Mouse (Mus musculus) testis, postnatal 14 days (tissue): ENCODE results near the gene Acsf3.

ENCODE experiments used
- DNase-seq: peaks from one replicate; pipeline ENCODE4 v3.0.0; 2021; ENCODE audit warnings: low spot score

The Acsf3 gene

GRCm38 (mm10) chr8:122761109-122761508, 14.2 kb upstream of the Acsf3 start:
- DNase-seq: no peak

- DNase-seq: no peak
These were observed 12.5 kb upstream of the Acsf3 start for GRCm38 (mm10) chr8:122762731-122763266.

GRCm38 (mm10) chr8:122763267-122763738, 12.0 kb upstream of the Acsf3 start:
- DNase-seq: no peak

DNA sequence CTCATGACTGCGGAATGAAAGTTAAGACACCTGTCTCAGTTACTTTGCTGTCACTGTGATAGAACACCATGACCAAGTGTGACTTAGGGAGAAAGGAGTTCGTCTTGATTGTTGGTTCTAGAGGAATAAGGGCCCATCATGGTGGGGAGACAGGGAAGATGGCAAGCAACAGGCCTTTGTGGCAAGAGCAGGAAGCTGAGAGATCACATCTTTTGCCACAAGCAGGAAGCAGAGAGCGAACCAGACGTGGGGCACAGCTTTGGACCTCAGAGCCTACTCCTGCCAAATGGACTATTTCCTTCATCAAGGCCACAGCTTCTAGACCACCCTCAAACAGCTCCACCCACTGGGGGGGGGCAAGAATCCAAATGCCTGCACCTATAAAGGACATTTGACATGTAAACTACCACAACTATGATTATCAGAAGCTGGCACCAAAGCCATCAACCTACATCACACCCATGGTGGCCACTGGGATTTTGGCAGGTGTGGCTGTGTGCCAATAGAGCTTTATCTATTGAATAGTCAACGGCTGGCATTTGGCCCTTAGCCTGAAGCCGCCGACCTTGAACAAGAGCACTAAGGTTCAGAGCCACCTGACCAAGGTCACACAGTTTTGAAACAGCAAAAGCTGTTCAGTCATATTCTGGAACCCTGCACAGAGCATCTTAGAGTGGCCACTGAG, 10.4 kb upstream of the Acsf3 start:
- no peak for DNase-seq

DNA sequence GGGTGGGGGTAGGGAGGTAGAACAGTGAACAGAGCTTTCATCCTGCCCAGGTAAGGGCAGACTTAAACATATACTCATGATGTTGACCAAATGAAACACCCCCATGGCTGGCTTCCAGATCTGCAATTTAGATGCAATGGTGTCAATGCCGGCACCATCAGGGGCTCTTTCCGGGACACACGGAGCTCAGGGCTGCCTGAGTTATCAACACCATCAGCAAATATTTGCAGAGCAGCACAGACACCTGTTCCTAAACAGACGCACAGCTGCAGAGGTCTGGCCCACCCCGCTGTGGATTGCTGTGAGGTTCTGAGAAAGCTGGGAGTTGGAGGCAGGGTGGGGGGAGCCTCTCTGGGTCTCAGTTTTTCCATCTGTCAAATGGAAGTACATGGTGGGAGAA, 9.1 kb upstream of the Acsf3 start:
- no peak for DNase-seq

- no peak for DNase-seq
These were observed 8.6 kb upstream of the Acsf3 start for GRCm38 (mm10) chr8:122766647-122767200.

GRCm38 (mm10) chr8:122767229-122767628, 8.1 kb upstream of the Acsf3 start:
- DNase-seq: no peak

DNA sequence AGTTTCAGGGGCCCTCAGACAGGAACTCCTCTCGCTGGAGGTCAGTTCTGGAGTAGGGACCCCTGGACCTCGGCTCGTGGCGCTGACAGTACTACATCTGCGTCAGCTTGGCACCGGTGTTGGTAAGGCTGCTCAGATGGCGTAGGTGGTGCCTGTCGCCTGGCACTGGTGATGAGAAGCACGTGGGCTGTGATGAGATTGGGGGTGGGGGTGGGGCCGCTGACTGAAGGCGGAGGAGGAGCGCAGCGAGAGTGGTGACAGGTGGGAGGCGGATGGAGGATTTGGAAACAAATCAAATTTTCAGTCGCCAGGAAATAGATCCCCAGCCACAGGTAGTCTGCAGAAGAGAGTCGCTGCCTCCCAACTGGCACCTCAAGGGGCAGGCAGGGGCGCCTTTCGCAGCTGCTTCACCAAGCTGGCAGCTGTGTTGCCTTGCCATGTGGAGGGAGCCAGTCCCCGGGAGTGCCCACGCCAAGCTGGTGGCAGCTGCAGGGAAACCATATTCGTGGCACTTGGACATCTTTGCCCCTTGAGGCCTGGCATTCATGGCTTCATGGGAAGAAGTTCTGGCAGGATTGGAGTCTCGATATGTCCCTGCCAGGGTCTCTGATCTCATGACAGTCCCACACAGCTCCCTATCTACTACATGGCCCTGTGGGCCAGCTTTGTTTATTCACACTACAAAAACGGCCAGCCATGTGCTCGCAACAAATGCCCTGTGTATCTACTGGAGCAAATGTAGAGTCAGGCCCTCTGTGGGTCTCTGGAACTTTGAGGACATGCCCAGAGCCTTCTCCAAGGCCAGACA, 5.8 kb upstream of the Acsf3 start:
- DNase-seq: no peak

- DNase-seq: no peak
These were observed 2.7 kb upstream of the Acsf3 start for GRCm38 (mm10) chr8:122772431-122773060.

DNA sequence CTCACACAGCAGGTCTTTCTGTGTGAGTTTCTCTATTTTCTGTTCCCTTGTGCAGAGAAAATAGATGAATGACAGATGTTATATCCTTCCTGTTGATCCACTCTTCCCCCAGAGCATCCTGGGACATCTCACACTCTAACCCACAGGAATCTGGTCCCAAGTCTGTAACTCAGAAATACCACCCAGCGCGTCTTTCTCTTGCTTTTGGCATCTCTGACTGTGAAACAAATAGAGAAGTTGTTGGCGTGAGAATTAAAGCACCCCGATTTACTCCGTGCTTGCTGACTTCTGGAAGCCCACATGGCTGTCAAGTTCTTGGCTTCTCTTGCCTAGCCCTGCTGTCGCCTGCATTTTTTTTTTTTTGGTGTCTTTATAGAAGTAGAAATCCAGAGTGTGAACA, 2.4 kb downstream of the Acsf3 start:
- DNase-seq: no peak

DNA sequence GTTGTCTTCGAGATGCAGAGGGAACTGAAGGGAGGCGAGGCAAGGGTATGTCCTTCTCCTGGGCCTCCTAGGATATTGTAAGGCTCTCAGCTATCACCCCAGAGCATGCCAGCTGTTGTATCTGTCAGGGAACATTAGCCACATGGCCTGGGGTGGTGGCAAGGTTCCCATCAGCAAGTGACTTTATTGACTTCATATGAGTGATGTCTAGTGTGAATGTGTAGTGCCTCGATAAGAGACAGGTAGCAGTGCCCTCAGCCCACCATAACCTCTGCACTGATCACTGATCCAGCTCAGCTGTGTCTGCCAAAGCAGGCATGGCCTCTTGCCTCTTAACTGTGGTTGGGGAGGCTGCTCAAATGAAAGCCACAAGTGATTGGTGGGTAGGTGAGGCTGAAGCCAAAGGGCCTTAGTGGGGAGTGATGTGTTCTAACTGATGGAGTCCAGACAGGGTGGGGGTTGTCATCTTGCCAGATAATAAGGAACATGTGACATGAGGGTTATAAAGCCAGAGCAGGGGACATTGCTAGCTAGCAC, 3.5 kb downstream of the Acsf3 start:
- DNase-seq: no peak

DNA sequence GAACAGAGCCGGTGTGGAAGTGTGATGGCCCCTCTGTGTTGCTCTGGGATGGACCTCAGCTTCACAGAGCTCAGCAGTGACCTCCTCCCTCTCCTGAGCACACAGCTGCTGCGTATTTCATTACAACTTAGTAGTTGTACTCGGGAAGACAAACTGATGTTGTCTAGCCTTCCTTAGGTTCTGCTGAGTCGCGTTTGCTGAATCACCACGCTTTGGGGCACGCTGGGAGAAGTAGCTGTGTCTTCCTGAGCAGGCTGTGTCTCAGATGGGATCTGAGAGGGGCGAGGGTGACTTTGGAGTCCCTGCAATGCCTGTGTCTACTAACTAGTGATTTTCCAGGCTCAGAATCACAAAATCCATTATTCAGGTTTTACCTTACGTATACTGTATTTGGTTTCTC, 4.0 kb downstream of the Acsf3 start:
- DNase-seq: no peak

GRCm38 (mm10) chr8:122784756-122785155, 9.5 kb downstream of the Acsf3 start:
- DNase-seq: no peak

DNA sequence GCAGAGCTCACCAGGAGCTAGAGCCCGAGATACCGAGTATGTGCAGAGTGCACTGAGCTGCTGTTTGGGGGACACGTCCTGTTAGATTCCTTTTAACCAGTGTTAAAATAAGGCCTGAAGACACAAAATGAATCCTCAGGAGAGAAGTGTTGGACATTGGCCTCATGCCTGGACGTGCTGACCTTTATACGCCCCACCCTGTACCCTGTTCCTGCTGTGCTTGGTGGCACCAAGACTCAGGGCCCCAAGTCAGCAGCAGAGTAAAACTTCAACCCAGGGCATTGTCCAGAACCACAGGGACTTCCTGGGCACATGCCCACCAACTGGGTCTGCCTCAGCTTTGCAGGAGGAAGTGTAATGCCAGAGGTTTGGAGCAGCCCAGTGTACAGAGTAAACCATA, 14.5 kb downstream of the Acsf3 start:
- DNase-seq: no peak

DNA sequence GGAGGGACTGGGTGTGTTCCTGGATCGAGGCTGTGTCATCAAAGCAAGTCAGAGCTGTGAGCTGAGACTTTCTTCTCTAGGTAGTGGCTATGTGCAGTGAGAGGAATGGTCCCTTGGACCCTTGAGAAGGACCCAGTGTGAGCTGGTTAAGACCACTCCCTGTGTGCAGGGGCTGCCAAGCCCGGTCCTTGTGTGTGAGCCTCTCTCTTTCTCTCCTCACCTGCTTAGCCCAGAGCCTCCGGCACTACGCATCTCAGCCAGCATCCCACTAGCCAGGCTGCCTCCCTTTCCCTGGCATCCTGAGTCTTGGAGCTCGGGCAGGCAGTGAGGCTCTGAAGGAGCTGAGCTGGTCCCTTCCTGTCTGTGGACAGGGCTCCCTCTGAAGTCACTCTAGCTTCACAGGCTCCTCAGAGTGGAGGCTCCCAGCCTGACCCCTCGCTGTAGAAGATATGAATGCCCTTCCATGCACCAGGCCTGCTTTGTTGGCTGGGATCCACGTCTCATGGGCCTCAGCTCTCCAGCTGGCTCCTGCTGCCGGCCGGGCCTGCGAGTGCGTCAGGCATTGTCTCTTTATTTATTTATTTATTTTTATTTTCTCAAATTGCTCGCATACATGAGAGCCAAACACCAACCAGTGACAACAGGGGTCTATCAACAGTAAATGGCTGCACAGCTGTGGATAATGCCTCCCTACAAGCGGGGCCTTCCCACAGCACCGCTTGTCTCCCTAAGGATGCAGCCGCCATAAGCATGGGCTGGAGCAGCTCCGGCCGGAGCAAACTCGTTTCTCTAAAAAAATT, 18.3 kb downstream of the Acsf3 start:
- DNase-seq: peak; percentile 24

- no peak for DNase-seq
These were observed 18.8 kb downstream of the Acsf3 start for GRCm38 (mm10) chr8:122794175-122794454.

- no peak for DNase-seq
These were observed 28.8 kb downstream of the Acsf3 start for GRCm38 (mm10) chr8:122803906-122804761.

DNA sequence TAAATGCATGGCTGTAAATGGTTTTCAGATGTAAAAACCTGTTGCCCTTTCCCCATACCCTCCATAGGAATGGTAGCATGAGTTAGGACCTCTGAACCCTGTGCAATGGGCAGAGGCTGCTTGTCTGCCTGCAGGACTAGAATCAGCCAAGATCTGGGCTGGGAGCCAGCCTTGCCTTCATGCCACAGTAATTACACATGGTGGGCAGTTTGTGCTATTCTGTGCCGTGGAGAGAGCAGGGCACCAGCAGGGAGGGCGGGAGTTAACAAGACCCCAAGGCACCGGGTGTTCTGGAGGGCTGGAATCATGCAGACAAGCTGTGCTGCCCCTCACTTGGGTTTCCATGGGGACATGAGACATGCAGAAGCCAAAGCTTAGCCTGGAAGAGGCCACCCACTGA, 30.1 kb downstream of the Acsf3 start:
- no peak for DNase-seq

GRCm38 (mm10) chr8:122806956-122807538, 31.8 kb downstream of the Acsf3 start:
- DNase-seq: no peak

DNA sequence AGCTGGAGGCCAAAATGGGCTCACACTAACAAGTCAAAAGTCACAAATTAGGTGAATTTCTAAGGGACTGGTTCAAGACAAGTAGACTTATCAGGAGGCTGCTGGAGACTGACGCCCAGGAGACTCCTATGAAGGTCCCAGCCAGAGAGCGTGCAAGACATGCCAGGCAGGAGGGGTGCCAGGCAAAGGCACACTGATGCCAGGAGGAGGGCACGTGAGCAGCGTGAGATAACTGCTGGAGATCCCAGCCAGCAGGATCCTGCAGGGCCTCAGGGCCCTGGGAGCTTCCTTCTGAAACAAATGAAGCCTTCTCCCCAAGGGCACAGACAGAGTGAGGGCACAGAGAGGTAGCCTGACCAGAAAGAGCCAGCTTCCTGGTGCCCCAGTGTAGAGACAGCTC, 32.6 kb downstream of the Acsf3 start:
- no peak for DNase-seq
